Mouse (Mus musculus): Measurements from ENCODE around the gene Sp1.

Sp1 gene

DNA sequence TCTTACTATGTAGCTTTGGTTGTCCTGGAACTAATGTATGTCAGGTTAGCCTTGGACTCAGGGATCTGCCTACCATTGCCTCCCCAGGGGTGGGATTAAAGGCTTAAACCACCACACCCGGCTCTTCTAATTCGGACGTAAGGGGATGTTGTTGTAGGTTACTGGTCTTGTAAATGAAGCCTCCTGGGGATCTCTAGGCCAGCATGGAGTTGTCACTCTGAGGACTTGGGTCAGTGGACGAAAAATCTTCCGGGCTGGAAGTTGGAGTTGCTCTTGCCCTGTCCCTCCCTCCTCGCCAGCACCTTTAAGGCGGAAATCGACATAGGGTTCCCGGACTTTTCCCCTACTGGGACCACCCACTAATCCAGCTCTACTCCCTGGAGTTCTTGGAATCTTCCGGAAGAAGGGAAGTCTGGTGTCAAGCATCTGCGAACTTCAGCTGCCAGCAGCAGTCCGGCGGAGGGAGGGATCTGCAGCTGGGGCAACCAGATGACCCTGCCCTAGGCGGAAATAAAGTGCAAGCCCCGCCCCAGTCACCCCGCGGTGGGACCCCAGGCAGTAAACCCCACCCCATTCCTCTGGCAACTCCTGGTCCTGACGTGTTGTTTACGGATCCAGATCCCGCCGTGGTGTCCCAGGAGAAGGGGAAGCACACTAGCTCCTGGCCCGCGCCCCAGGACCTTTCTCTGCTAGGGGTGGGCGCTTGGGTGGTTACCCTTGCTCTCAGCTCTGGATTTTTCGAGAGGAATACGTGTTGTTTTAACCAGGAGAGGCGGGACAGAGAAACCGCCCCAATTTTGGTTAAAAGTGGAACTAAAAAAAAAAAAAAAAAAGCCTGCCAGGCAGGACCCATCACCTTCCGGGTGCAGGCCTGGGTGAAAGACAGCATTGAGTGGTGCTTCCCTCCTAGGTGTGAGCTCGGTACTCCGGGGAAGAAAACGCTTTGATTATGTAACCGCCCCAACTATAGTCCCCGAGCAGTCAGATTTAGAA lies 6.4 kb upstream of the Sp1 start:
- peak; percentile 45 for DNase-seq

DNA sequence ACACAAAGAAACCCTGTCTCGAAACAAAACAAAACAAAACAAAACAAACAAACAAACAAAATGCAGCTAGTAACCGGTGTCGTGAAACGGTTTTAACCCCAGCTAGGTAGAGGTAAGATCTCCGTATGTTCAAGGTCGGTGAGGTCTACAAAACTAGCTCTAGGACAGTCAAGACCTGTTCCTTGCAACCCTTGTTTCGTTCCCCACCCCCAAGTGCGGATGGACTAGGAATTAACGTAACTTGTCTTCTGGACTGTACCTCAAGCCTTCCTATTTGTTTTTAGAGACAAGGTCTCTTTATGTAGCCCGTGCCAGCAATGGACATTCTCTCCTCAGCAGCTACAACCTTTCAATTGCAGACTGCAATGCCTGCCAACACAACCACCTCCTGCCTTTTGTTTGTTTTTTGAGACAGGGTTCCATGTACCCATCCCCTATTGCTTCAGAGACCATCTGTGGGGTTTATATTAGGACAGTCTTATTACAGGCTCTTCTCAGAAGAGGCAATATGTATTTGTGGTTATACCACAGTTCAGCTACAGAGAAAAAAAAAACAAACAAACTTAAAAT lies 5.4 kb upstream of the Sp1 start:
- no peak for DNase-seq

DNA sequence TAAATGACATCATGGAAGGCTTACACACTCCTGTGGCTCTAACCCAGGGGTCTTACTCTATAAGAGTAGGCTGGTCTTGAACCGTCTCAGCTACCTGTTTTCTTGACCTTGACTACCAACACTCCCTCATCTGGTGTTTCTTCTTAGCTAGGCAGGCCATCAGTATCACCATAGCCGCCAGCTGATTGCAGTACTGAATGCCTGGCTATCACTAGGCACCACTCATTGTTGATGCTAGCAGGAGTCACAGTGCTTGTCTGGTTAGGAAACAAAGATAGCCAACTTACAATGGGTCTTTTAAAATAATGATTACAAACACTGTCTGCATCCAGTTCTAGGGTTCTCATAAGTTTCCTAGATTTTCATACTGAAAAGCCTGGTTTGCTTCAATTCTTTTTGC lies 4.7 kb upstream of the Sp1 start:
- no peak for DNase-seq

DNA sequence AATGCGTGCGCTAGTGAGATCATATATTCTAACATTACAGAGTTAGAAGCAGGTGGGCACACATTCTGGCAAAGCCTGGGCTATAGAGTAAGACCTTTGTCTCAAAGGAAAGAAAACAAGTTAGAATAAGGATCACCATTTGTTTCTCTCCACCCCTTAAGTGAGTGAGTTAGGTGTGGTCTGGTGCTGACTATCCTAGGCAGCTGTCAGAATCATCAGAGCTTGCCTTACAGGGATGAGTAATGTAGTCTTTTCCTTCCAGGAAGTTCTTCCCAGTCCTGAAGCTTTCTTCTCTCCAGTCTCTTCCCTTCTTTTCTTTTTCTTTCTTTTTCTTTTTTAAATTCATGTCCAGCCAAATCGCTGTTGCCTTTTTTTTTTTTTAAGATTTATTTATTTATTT lies 3.7 kb upstream of the Sp1 start:
- DNase-seq: no peak

DNA sequence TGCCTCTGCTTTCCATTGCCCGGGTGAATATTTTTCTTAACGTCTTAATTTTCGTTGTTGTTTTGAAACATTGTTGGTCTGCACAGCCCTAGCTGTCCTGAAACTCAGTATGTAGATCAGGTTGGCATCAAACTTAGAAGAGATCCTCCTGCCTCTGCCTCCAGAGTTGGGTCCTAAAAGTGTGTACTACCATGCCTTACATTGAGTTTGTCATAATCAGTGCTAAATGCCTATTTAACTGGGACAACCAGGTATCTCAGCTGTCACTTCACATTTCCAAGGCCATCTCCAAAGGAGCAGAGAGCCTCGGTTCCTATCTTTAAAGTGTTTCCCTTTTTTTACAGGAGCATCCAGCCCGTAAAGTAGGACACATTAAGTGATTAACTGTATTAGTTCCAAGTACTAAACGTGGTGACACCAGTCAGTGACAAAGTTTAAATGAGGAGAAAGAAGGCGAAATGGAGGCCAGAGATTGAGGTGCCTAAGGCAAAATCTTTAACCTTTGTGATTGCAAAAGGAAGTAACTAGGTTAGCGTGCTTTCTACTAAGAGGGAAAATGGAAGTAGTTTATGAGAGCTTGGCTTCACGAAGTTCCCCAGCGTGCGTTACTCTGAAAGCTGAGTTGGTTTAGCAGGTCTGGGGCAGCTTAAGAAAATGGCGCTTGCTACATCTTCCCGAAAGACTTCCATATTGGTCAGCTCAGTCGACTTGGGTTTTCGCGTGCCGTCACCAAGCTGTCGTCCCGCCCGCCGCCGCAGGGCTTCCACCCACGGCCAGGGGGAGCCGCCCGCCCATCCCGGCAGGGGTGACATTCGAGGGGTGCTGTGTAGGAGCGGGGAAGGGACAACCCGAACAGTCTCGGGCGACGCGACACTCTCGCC lies 1.1 kb upstream of the Sp1 start:
- no peak for DNase-seq

DNA sequence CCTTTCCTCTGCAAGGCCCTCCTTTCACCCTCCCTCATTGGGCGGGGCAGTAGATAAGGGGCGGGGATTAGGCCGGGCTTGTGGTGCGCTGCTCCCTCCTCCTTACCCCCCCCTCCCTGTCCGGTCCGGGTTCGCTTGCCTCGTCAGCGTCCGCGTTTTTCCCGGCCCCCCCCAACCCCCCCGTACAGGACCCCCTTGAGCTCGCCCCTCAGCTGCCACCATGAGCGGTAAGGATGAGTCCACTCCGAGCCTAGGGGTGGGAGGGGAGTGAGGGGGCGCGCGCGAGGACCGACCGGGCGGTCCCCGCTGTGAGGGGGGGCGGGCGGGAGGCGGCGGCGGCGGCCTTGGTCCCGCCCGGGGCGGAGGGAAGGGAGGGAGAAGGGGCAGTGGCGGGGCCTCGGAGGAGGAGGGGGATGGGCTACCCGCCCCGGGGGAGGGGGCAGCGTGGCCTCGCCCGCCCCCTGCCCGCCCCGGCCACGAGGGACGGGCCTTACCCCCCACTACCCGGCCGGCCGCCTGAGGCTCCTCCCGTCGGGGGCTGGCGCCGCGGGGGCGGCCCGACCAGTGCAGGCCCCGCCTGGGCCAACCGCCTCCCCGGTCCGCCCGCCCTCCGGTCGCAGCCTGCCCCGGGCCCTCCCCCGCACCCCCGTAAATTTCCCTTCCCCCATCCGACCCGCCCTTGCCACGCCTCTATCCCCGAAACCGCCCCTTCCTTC lies 411 bp downstream of the Sp1 start:
- peak; percentile 72 for DNase-seq

DNA sequence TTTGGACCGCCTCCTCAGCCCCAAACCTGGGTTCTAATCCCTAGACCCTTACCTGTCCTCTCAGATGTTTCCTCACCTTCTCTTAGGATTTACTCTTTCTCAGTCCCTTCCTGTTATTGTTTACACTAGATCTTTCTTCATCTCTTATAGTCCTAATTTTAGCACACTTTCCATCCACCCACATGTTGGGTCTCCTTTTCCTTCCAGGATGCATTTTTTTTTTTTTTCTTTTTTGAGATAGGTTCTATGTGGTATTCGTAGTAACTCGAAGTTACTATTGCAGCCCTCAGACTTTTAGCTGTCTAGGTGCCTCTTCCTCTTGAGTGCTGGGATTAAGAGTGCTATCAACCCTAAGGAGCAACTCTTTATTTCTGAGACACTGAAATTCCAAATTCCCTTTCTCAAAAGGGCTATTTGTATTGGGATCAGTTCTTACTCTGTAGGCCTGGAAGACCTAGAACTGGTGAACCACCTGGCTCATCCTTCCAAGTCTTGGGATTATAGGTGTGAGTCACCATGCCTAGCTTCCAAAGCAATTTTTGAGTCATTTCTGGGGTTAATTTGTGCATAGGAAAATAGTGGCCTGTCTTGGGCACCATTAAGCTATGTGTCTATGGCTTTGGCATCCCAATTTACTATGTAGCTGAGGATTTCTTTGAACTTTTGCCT lies 1.1 kb downstream of the Sp1 start:
- DNase-seq: no peak

DNA sequence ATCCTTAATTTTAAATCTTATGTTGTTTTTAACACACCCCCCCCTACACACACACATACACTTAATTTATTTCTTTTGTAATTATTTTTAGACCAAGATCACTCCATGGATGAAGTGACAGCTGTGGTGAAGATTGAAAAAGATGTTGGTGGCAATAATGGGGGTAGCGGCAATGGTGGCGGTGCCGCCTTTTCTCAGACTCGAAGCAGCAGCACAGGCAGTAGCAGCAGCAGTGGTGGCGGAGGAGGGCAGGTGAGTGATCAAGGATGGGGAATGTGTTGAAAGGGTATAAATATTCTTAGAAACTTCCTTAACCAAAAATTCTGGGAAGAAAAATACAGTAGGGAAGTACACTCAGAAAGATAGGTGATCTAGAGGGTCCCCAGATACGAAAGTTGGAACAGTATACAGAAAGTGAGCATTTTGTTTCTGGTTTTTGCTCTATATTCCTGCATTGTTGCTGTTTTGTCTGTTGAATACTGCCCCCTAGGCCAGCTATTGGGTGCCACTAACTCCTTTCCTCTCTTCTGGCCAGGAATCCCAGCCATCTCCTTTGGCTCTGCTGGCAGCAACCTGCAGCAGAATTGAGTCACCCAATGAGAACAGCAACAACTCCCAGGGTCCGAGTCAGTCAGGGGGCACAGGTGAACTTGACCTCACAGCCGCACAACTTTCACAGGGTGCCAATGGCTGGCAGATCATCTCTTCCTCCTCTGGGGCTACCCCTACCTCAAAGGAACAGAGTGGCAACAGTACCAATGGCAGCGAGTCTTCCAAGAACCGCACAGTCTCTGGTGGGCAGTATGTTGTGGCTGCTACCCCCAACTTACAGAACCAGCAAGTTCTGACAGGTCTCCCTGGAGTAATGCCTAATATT lies 2.0 kb downstream of the Sp1 start:
- DNase-seq: no peak

DNA sequence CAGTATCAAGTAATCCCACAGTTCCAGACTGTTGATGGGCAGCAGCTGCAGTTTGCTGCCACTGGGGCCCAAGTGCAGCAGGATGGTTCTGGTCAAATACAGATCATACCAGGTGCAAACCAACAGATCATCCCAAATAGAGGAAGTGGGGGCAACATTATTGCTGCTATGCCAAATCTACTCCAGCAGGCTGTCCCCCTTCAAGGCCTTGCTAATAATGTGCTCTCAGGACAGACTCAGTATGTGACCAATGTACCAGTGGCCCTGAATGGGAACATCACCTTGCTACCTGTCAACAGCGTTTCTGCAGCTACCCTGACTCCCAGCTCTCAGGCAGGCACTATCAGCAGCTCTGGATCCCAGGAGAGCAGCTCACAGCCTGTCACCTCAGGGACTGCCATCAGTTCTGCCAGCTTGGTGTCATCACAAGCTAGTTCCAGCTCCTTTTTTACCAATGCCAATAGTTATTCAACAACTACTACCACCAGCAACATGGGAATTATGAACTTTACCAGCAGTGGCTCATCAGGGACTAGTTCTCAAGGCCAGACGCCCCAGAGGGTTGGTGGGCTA lies 2.7 kb downstream of the Sp1 start:
- no peak for DNase-seq

DNA sequence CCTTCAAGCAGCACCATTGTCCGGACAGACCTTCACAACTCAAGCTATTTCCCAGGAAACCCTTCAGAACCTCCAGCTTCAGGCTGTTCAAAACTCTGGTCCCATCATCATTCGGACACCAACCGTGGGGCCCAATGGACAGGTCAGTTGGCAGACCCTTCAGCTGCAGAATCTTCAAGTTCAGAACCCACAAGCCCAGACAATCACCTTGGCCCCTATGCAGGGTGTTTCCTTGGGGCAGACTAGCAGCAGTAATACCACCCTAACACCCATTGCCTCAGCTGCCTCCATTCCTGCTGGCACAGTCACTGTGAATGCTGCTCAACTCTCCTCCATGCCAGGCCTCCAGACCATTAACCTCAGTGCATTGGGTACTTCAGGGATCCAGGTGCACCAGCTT lies 3.3 kb downstream of the Sp1 start:
- DNase-seq: no peak

DNA sequence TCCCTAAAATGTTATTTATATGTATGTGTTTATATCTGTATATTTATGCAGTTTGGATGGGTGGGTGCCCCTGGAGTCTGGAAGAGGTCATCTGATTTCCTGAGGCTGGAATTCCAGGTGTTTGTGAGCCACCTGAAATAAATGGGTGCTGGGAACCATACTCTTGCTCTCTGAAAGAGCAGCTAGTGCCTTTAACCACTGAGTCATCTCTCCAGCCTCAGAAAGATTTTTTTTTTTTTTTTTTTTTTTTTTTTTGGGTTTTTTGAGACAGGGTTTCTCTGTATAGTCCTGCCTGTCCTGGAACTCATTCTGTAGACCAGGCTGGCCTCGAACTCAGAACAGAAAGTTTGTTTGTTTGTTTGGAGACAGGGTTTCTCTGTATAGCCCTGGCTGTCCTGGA lies 5.1 kb downstream of the Sp1 start:
- DNase-seq: no peak

DNA sequence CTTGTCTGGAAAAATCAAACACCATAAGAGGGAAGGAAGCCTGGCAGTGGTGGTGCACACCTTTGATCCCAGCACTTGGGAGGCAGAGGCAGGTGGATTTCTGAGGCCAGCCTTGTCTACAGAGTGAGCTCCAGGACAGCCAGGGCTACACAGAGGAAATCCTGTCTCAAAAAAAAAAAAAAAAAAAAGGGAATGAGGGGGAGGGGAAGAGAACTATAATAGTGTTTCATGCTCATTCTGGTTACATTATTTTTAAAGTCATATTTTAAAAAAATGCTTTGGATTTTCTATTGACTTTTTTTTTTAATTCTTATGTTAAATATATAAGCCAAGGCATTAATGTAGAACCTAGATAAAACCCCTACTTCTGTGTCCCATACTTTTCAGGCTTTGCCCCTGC lies 7.7 kb downstream of the Sp1 start:
- DNase-seq: no peak

DNA sequence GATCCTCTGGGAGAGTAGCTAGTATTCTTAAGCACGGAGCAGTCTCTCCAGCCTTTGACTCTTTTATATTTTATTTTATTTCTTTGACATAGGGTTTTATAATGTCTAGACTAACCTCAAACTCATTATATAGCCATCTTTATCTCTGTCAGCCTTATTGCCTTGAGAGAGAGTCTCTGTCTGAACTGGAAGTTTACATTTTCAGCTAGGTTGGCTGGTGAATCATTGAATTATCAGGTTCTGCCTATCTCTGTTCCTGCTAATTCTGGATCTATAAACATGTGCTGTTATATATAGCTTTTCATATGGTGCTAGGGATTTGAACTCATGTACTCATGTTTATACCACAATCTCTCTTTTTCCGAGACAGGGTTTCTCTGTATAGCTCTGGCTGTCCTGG lies 11.6 kb downstream of the Sp1 start:
- no peak for DNase-seq

DNA sequence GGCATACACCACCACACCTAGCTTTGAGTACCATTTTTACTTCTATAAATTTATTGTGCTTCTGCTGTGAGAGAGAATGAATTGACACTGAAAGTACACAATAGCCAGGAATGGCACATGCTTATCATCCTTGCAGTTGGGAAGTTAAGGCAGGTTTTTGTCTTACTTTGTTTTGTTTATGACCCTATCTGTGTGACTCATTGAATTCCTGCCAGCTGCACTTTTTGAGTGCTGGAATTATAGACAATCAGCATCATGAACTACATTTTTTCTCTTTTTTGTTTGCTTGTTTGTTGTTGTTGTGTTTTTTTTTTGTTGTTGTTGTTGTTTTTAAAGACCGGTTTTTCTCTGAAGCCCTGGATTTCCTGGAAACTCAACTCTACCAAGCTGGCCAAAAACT lies 15.0 kb downstream of the Sp1 start:
- no peak for DNase-seq

DNA sequence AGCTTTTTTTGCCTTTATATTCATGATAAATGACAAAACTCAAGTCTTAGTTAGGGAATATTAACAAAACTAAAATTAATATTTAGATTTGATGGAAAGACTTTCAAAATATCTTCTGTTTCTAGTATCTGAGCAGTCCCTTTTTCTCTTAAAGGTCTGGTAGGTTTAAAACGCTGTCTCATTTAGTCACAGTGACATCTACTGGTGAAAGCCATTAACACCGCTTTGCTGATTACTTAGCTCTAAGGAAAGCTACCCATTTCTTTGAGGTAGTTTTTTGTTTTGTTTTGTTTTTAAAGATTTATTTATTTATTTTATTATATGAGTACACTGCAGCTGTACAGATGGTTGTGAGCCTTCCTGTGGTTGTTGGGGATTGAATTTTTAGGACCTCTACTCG lies 15.5 kb downstream of the Sp1 start:
- DNase-seq: no peak

DNA sequence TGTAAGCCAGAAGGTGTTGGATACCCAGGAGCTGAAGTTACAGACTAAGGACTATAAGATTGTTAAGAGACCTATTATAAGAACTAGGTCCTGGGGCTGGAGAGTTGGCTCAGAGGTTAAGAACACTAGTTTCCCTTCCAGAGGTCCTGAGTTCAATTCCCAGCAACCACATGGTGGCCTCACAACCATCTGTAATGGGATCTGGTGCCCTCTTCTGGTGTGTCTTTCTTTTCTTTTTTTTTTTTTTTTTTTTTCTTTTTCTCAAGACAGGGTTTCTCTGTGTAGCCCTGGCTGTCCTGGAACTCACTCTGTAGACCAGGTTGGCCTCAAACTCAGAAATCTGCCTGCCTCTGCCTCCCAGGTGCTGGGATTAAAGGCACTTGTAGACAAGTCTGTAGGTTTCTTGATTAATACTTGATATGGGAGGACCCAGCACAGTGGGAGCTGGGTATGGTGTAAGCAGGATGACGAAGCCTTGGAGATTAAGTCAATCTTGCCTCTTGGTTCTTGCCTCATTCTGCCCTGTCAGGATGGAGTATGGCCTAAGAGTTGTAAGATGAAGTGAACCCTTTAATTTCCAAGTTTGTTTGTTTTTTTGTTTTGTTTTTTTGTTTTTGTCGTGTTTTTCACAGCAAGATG lies 17.8 kb downstream of the Sp1 start:
- DNase-seq: no peak

DNA sequence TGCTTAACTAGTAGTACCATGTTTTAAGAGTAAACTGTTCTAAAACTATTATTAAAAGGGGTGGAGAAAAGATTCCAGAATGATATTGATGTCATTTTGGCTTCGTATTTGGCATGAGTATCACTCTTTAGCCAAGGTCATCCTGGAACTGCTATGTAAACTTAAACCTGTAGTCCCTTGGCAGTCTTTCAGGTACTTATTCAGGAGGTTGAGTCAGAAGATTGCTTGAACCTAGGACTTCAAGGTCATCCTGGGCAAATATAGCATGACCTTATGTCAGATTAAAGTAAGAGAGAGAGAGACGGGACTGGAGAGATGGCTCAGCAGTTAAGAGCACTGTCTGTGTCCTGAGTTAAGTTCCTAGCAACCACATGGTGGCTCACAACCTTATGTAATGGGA lies 18.7 kb downstream of the Sp1 start:
- no peak for DNase-seq

DNA sequence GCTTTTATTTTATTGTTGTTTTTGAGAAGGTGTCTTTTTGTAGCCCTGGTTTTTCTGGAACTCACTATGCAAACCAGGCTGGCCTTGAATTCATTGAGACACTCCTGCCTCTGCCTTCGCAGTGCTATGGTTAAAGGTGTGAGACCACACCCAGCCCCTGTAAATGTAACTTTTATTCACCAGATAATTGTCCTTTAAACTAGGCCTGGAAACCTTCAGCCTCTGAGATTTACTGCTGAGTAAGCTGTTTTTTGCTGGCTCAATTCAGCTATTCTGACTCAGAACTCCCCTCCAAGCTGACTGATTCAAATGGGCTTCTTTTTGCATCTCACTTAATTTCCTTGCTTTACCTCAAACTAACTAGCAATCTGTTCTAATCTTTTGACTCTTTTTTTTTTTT lies 21.0 kb downstream of the Sp1 start:
- no peak for DNase-seq

DNA sequence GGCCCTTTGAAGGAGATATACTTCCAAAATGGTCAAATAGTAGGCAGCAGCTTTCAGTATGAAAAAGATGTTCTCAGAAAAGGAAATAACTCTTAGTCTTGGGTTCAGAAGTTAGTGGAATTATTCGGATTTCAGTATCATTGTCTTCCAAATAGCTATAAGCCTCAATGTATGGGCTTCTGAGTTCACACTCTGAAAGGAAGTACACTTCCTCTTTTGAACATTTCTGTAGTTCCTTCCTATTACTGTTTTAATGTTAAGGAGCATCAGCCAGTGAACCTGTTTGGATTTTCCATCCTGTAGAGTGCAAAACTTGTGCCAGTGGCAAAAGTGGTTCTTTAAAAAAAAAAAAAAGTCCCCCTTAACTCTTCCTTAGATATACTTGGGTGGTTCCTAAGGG lies 26.1 kb downstream of the Sp1 start:
- no peak for DNase-seq

DNA sequence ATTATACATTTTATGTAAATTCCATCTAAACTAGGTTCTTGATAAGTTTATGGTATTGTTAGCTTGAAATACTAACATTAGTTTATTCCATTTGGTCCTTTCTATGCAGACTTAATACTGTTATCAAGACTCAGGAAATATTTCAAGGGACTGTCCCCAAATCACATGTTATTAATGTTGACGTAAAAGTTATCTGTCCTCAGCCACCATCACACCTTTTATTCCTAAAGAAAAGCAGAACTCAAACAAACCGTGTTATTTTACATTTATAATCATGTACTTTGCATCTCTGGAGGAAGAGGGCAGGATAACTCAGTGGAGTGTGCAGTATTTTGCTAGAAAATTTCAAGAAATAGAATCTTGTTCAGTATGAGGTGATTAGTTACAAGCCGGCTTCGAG lies 27.2 kb downstream of the Sp1 start:
- no peak for DNase-seq

Data from right cerebral cortex, postnatal 25 days (tissue).